Mouse (Mus musculus) thymus, postnatal 25 days (tissue): ENCODE measurements at regions not wholly inside any gene's neighbourhood (a gene's known extent, or its start where the extent isn't known, plus 50 kb on each side); places are given as distances from the start of the nearest gene placed in this dataset.
"Not testable (repeated sequence)": the region's sequence is repeated elsewhere in the genome, so short reads cannot be mapped to it uniquely, and the experiment has no call there.

ENCODE experiments used
- DNase-seq: peaks from one replicate; pipeline ENCODE4 v3.0.0; 2022

GRCm38 (mm10) chr10:117474351-117475085 is 94.7 kb upstream of the Cpsf6 start:
- DNase-seq, result no peak

DNA sequence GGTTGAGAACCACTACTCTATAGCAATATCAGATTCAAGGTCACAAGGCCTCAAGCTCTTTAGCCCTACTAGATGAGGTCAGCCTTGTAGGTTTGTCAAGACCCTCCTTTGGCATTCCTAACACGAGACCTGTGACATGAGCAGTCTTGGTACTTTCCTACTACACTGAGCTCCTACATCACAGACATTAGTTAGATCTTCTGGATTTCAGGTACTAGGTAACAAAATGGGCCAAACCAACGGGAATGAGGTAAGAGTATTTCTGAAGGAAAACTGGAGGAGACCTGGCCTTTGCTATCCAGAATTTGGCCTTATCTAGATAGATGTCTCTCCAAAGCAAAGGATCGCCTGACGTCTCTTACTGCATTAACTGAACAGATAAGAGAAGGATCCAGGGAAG is 93.7 kb upstream of the Cpsf6 start:
- DNase-seq, result no peak

DNA sequence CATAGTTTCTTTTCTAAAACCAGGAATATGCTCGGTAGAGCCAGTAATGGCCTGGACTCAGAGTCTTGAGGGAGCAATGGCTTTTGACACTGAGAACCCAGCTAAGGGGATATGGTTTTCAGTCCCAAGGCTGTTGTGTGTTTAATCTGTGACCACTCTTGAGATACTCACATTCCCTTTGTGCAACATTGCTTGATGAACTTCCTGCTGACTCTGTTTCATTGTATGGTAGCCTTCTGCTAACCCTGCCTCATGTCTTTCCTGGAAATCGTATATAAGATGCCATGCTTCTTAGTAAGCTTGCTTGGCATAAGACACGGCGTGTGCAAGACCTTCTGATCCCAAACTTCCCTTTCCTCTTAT is 92.7 kb upstream of the Cpsf6 start:
- no peak for DNase-seq

DNA sequence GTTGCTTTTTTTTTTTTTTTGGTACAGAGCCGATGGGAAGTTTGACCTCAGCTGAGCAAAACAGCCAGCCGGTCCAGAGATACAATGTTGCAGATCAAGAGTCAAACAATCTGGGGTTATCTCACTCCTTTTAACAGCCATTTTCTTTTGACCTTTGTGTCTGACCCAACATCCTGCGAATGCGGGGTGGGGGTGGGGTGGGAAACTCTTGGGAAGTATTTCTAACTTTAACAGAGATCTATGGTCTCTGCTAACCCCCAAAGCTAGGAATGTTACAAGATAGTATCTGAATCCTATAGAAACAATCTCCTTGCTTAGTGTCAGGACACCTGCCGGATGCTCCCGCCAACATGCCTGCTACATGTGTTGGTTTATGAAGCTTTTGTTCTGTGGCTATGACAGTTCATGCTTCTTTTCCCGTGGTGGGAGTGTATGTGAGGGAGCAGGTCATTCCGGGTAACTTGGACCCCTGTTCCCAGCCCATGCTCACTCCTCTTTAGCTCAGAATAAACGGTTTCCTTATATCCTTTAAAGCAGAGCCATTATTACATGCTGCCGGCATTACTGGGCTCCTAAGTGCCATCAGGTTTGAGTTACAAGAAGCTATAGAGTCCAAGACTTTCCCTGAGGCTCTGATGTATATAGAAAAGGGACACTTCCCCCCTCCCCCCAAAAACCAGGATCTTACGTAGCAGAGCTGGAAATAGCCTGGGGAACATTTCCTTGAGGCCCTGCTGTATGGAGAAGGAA is 92.2 kb upstream of the Cpsf6 start:
- DNase-seq, result no peak

- DNase-seq, result no peak
These were observed 91.4 kb upstream of the Cpsf6 start for GRCm38 (mm10) chr10:117471036-117471817.

DNA sequence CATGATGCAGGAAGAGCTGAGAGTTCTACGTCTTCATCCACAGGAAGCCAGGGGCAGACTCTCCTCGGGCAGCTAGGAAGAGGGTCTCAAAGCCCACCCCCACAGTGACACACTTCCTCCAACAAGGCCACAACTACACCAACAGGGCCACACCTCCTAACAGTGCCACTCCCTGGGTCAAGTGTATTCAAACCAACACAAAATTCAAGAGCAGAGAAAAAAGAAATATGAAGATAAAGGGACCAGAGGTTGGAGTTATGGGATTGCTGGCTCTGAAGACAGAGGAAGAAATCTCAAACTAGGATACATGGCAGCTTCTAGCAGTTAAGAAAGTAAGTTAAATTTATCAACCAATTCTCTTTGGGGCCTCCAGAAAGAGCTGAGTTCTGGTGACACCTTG is 90.7 kb upstream of the Cpsf6 start:
- no peak for DNase-seq

DNA sequence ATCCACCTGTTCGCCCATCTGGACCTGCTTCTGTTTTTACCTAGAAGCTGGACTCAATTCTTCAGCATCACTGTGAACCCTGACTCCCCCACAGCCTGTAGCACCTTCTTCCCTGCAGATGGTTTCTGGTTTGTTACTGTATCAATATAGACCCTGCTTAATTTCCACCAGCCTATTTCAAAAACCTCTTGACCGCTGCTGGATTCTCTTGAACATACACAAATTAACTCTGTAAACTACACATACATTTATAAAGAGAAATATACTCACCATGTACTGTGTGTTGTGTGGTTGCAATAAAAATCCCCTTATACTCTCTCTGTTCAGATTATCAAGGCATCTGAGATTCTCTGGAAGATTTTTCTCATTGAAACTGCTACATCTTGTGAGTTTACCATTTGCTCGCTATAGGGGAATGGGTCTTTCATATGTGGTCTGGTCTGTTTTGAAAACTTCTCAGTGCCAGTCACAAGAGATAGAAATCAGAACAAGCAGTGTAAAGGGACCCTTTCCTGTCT is 89.8 kb upstream of the Cpsf6 start:
- DNase-seq, result no peak

GRCm38 (mm10) chr10:117468931-117469572 is 89.2 kb upstream of the Cpsf6 start:
- DNase-seq, result no peak

DNA sequence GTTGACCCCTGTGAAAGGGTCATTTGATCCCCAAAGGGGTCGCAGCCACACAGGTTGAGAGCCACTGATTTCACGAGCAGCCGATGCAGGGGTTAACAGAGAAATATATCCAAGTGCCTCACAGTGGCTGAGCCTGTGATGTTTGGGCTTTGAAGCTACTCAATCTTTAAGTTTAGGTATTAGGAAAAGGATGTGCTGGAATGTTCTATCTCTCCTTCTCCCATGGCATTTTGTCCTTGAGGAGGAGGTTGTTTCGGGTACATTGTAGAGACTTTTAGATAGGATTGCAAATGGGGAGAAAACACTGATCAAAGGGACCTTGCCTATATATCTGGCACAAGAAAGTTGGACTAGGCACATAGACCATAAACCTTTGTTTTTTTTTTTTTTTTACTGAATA is 88.6 kb upstream of the Cpsf6 start:
- DNase-seq, result no peak

- no peak for DNase-seq
These were observed 87.3 kb upstream of the Cpsf6 start for GRCm38 (mm10) chr10:117467161-117467560.

GRCm38 (mm10) chr10:117466391-117466790 is 86.6 kb upstream of the Cpsf6 start:
- no peak for DNase-seq

- no peak for DNase-seq
These were observed 85.9 kb upstream of the Cpsf6 start for GRCm38 (mm10) chr10:117465671-117466250.

- no peak for DNase-seq
These were observed 85.3 kb upstream of the Cpsf6 start for GRCm38 (mm10) chr10:117465058-117465660.

- DNase-seq, result not testable (repeated sequence)
These were observed 84.5 kb upstream of the Cpsf6 start for GRCm38 (mm10) chr10:117464331-117464730.

DNA sequence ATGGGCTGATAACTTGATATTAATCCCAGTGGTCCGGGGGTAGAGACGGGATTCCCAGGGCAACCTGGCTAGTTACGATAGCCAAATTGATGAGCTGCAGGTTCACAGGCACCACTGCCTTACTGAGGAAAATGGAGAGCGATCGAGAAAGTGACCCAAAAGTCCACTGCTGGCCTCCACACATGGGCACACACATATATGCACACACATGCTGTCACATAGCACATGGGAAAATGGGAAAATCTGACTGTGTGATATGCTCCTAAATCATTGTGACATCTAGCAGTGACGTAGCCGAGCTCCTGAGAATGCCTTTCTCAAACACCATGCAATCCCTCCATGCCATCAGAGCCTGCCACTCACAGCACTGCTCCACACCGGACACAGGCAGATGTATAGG is 83.8 kb upstream of the Cpsf6 start:
- DNase-seq, result no peak

DNA sequence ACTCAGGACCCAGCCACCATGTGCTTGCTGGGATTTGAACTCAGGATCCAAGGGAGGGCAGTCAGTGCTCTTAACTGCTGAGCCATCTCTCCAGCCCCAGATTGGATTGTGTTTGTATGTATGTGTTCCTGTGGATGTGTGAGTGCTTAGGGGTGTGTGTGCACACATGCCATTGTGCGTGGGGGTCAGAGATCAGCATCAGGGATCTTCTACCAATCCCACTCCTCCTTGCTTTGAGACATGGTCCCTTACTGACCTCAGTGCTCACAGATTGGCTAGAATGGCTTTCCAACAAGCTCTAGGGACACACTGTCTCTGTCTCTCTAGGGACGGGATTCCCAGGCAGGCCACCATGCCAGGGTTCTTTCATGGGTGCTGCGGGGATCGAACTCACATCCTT is 83.1 kb upstream of the Cpsf6 start:
- DNase-seq, result no peak

DNA sequence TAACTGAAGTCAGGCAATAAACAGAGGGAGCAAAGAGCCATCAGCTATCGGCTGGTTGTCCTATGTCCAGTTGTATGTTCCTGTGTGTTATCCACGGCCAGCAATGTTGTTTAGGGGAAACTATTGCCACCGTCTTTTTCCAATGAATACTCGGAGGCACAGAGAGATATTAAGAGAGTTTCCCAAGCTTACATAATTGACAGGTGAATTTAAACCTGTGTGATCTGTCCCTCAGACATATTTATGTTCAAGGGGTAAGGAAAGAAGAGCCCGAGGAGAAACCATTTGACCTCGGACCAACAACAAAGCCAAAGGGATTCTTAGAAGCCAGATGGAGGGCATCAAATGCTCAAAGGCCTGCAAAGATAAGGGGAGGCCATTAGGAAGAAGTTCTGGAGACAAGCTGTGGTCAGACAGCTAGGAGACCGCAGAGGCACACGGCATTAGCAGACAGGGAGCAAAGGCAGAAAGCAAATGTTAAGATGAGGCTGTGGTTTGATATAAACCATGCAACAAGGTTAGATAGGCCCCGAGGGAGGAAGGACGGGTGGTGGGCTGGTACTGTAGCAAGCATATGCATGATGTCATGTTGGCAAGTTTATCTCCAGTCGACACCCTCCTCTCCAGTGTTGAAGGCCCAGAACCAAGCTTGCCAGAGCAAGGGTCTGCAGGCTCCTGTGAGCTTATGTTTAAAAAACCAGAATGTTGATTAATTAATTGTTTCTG is 82.1 kb upstream of the Cpsf6 start:
- no peak for DNase-seq

DNA sequence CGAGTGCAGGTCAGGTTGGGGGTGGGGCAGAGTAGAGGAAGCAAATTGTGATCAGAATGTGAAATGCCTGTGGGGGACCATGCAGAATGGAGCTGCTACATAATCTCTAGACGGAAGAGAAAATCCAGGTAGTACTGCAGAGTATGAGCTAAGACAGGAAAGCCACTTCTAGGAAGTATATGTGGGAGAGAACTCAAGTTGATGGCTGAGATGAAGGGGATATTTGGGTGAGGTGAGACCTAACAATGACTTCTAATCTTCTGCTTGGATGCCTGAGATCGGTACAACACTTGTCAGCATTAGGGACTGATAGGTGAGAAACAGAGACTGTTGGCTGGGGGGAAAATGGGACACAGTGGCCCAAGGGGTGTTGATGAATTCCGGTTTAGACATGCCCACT is 81.4 kb upstream of the Cpsf6 start:
- no peak for DNase-seq

GRCm38 (mm10) chr10:117460366-117460730 is 80.5 kb upstream of the Cpsf6 start:
- no peak for DNase-seq

DNA sequence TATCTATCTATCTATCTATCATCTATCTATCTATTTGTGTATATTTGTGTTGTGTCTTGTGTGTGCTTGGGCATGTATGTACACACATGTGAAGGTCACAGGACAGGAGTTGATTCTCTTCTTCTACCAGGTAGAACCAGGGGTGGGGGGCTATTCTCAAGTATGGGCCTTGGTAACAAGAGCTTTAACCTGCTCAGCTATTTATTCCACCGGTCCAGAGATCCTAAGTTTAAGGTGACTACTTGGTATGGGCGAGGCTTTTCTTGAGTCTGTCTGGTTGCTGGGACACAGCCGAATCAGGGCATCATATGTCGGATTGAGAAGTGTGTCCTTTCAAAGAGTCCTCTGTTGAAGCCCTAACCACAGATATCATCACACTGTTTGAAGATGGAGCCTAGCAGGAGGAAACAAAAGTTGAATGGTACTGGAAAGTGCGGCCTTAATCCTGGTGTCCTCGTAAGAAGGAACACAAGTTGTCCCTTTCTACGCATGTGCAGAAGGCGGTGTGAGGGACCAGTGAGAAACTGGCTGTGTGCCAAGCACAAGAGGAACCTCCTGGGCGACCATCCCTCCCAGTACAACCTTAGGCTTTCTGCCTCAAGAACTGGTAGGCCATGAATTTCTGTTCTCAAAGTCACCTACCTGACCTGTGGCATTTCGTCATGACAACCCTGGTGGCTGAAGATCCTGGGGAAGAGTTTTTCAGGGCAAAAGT is 80.0 kb upstream of the Cpsf6 start:
- DNase-seq, result no peak

DNA sequence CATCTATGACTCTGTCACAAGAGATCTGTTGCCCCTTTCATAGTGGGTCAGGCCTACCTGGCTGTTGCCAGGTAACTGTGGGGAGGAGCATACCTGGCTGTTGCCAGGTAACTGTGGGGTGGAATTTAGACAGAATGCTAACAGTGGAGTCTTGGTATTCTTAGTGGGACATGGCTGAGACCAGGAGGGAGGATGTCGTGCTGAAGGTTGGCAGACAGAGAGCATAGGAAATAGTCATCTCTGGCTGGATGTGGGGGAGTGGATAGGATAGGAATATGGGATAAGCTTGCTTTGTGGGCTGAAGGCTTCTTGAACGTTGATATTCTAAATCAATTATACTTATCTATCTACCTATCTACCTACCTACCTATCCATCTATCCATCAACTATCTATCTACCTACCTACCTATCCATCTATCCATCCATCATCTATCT is 79.2 kb upstream of the Cpsf6 start:
- DNase-seq, result no peak
